Mouse (Mus musculus) heart, adult 2 months (tissue): ENCODE data around the gene Erg. TPM values are rescaled to one million over a fixed set of nuclear protein-coding genes. Genes with fewer than 3 reads are reported as not detected.

Experiments
- DNase-seq, 2 experiments: peaks; one replicate each; pipeline ENCODE4 v3.0.0; 2021
- H3K27ac ChIP-seq: fragments of 200-600 bp; 2 replicates; pipeline ENCODE4 v1.8.1; 2022
- H3K27me3 ChIP-seq: fragments of 200-500 bp; 2 replicates; pipeline ENCODE4 v1.6.1; 2012; ENCODE audit warnings: mild to moderate bottlenecking, low read length, inconsistent platforms, mixed read lengths; ENCODE audit not compliant: control insufficient read depth, insufficient read depth
- H3K36me3 ChIP-seq: fragments of 200-500 bp; 2 replicates; pipeline ENCODE4 v1.6.1; 2012; ENCODE audit warnings: low read length, inconsistent platforms; ENCODE audit not compliant: control insufficient read depth, insufficient read depth
- H3K4me1 ChIP-seq: fragments of 200-500 bp; 2 replicates; pipeline ENCODE4 v1.6.1; 2011; ENCODE audit warnings: low read length; ENCODE audit not compliant: control insufficient read depth, insufficient read depth
- H3K4me3 ChIP-seq: fragments of 200-600 bp; 2 replicates; pipeline ENCODE4 v1.8.1; 2022
- H3K79me2 ChIP-seq: fragments of 200-500 bp; replicated peaks from 2 replicates; pipeline ENCODE4 v1.6.1; 2012; ENCODE audit warnings: mild to moderate bottlenecking, inconsistent platforms, low read length, moderate library complexity, mixed read lengths; ENCODE audit not compliant: control insufficient read depth, insufficient read depth
- H3K9ac ChIP-seq: fragments of 200-500 bp; 2 replicates; pipeline ENCODE4 v1.6.1; 2012; ENCODE audit warnings: low read depth, mild to moderate bottlenecking, control low read depth, inconsistent platforms, low read length, mixed read lengths
- CTCF ChIP-seq: fragments of 200-600 bp; IDR thresholded peaks from 2 replicates; pipeline ENCODE4 v1.8.1; 2022; ENCODE audit warnings: antibody characterized with exemption, mild to moderate bottlenecking, moderate library complexity
- EP300 ChIP-seq: fragments of 200-500 bp; IDR thresholded peaks from 2 replicates; pipeline ENCODE4 v1.6.1; 2011; ENCODE audit warnings: low read depth, low read length, control low read depth; ENCODE audit not compliant: insufficient read depth
- POLR2A ChIP-seq: fragments of 200-500 bp; IDR thresholded peaks from 2 replicates; pipeline ENCODE4 v1.6.1; 2011; ENCODE audit warnings: mild to moderate bottlenecking, low read depth, low read length, control low read depth; ENCODE audit not compliant: insufficient read depth
- WGBS: fragments of 180-500 bp; shearing (Covaris S2); methylation state at CpG from one replicate; pipeline ENCODE4 v1.1.7; 2018; 5-methylcytosine and 5-hydroxymethylcytosine counted together
- intact Hi-C: fragments of 180-260 bp; cut with DNase I; formaldehyde crosslinking; loops from one replicate; pipeline ENCODE4 v1.15.1; 2025
- polyA plus RNA-seq: library from polyadenylated mRNA; depleted of rRNA; stranded (reverse); fragments of >200 nt; gene quantifications from 2 replicates; pipeline ENCODE4 v1.2.3, GENCODE M21; 2012
- total RNA-seq, 2 experiments: library from RNA; stranded (reverse); gene quantifications; 2 replicates each; pipeline ENCODE4 v1.2.3; 2021

The Erg gene
- total and polyA plus RNA-seq, 3 experiments, result 19.8 to 26.6 (median 22.1) TPM

GRCm38 (mm10) chr16:95436051-95436450 is 150.3 kb downstream of the Erg start:
- Histone ChIP-seq H3K4me1 (peaks cover 32% of the 10 kb centered on the region), H3K36me3 (no peaks in the 10 kb centered on the region; the same call in 1 of the 2 replicates), H3K27me3 (no peaks in the 10 kb centered on the region), H3K9ac (no peak overlapping the region), H3K4me3 (no peak overlapping the region), H3K27ac (no peak overlapping the region), H3K79me2 (no peaks in the 10 kb centered on the region; the same call in 1 of the 2 replicates)
- intact Hi-C loops, result loop anchor here (5.0 to 10.0 kb wide), 2 partner anchors 34 to 319 kb away; no protein-coding TSS in a partner anchor
- DNase-seq, result no peak
- TF ChIP-seq POLR2A (no peak), EP300 (no peak), CTCF (no peak)
- WGBS, result 66% methylated on average over 4 of the region's 4 CpGs

- no peak for TF ChIP-seq POLR2A
- TF ChIP-seq CTCF, result no peak
- no peak for TF ChIP-seq EP300
- no peak overlapping the region for H3K4me3 ChIP-seq
- H3K27me3 ChIP-seq, result no peaks in the 10 kb centered on the region
- no peaks in the 10 kb centered on the region; the same call in 1 of the 2 replicates for H3K36me3 ChIP-seq
- peaks cover 30% of the 10 kb centered on the region for H3K4me1 ChIP-seq
- intact Hi-C loops, result loop anchor here (10.0 kb wide), 1 partner anchor 320 kb away; no protein-coding TSS in a partner anchor
- no peak for DNase-seq
- WGBS, result 88% methylated on average over 8 of the region's 8 CpGs
- no peak overlapping the region for H3K27ac ChIP-seq
- no peaks in the 10 kb centered on the region; the same call in 1 of the 2 replicates for H3K79me2 ChIP-seq
- no peak overlapping the region for H3K9ac ChIP-seq
These were observed 152.0 kb downstream of the Erg start for GRCm38 (mm10) chr16:95434434-95434833.

- 3% methylated on average over 2 of the region's 2 CpGs for WGBS
- intact Hi-C loops, result loop anchor here (10.0 kb wide), 1 partner anchor 322 kb away; no protein-coding TSS in a partner anchor
These were observed 153.8 kb downstream of the Erg start for GRCm38 (mm10) chr16:95432540-95432971.

GRCm38 (mm10) chr16:95429851-95430250 is 156.5 kb downstream of the Erg start:
- TF ChIP-seq POLR2A (no peak), EP300 (no peak), CTCF (no peak)
- Histone ChIP-seq H3K27me3 (no peaks in the 10 kb centered on the region), H3K4me3 (no peak overlapping the region), H3K4me1 (peaks cover 23% of the 10 kb centered on the region), H3K79me2 (no peaks in the 10 kb centered on the region), H3K27ac (no peak overlapping the region), H3K36me3 (peaks cover 2% of the 10 kb centered on the region), H3K9ac (no peak overlapping the region)
- 58% methylated on average over 3 of the region's 3 CpGs for WGBS
- intact Hi-C loops, result loop anchor here (10.0 kb wide), 1 partner anchor 325 kb away; no protein-coding TSS in a partner anchor
- no peak for DNase-seq

More at GRCm38 (mm10) chr16:95432540-95432971, 153.8 kb downstream of the Erg start:
- peak in 1 of 2 experiments; percentile 49 for DNase-seq
- Histone ChIP-seq H3K79me2 (no peaks in the 10 kb centered on the region; the same call in 1 of the 2 replicates), H3K4me1 (peaks cover 22% of the 10 kb centered on the region), H3K27ac (peak overlapping the region; percentile 49), H3K9ac (no peak overlapping the region), H3K27me3 (no peaks in the 10 kb centered on the region), H3K4me3 (no peak overlapping the region), H3K36me3 (peaks cover 2% of the 10 kb centered on the region)
- TF ChIP-seq POLR2A, result no peak
- TF ChIP-seq CTCF, result peak; percentile 18; the same call in 1 of the 2 replicates
- TF ChIP-seq EP300, result peak; percentile 84; the same call in 1 of the 2 replicates

GRCm38 (mm10) chr16:95428239-95428638 is 158.2 kb downstream of the Erg start:
- no peak overlapping the region for H3K4me3 ChIP-seq
- H3K36me3 ChIP-seq, result peaks cover 2% of the 10 kb centered on the region; the same call in 1 of the 2 replicates
- TF ChIP-seq EP300 (no peak), POLR2A (no peak), CTCF (no peak)
- no peaks in the 10 kb centered on the region for H3K79me2 ChIP-seq
- no peak for DNase-seq
- H3K27me3 ChIP-seq, result no peaks in the 10 kb centered on the region
- H3K9ac ChIP-seq, result no peak overlapping the region
- peaks cover 26% of the 10 kb centered on the region for H3K4me1 ChIP-seq
- H3K27ac ChIP-seq, result no peak overlapping the region
- 66% methylated on average over 5 of the region's 5 CpGs for WGBS
- intact Hi-C loops, result no loop called here

GRCm38 (mm10) chr16:95427512-95427911 is 158.9 kb downstream of the Erg start:
- TF ChIP-seq EP300 (no peak), POLR2A (no peak), CTCF (no peak)
- 73% methylated on average over 10 of the region's 10 CpGs for WGBS
- Histone ChIP-seq H3K36me3 (peaks cover 2% of the 10 kb centered on the region; the same call in 1 of the 2 replicates), H3K79me2 (no peaks in the 10 kb centered on the region), H3K9ac (no peak overlapping the region), H3K4me1 (peaks cover 25% of the 10 kb centered on the region), H3K27me3 (no peaks in the 10 kb centered on the region), H3K4me3 (no peak overlapping the region), H3K27ac (no peak overlapping the region)
- no peak for DNase-seq
- intact Hi-C loops, result no loop called here
